Mouse (Mus musculus): ENCODE results near the gene Cactin.

Gene Cactin

GRCm38 (mm10) chr10:81363436-81364346, 42.8 kb downstream of the Cactin start:
- in situ Hi-C loops (cut with MboI) = no loop called here

GRCm38 (mm10) chr10:81364666-81365065, 43.8 kb downstream of the Cactin start:
- in situ Hi-C loops (cut with MboI) = no loop called here

- in situ Hi-C loops (cut with MboI) = no loop called here
Observed at GRCm38 (mm10) chr10:81365073-81365472, 44.2 kb downstream of the Cactin start.

GRCm38 (mm10) chr10:81365672-81366476, 45.0 kb downstream of the Cactin start, which contains the start of gene 4930404N11Rik:
4930404N11Rik (minus strand) TSS chr10:81365816.
- in situ Hi-C loops (cut with MboI) = no loop called here

- in situ Hi-C loops (cut with MboI) = no loop called here
Observed at GRCm38 (mm10) chr10:81366477-81367206, 45.7 kb downstream of the Cactin start.

- in situ Hi-C loops (cut with MboI) = no loop called here
Observed at GRCm38 (mm10) chr10:81367207-81367495, 46.2 kb downstream of the Cactin start.

GRCm38 (mm10) chr10:81375322-81375721, 54.4 kb downstream of the Cactin start:
- in situ Hi-C loops (cut with MboI) = no loop called here
